Mouse (Mus musculus): Measurements from ENCODE around the gene Tcf3.

DNA sequence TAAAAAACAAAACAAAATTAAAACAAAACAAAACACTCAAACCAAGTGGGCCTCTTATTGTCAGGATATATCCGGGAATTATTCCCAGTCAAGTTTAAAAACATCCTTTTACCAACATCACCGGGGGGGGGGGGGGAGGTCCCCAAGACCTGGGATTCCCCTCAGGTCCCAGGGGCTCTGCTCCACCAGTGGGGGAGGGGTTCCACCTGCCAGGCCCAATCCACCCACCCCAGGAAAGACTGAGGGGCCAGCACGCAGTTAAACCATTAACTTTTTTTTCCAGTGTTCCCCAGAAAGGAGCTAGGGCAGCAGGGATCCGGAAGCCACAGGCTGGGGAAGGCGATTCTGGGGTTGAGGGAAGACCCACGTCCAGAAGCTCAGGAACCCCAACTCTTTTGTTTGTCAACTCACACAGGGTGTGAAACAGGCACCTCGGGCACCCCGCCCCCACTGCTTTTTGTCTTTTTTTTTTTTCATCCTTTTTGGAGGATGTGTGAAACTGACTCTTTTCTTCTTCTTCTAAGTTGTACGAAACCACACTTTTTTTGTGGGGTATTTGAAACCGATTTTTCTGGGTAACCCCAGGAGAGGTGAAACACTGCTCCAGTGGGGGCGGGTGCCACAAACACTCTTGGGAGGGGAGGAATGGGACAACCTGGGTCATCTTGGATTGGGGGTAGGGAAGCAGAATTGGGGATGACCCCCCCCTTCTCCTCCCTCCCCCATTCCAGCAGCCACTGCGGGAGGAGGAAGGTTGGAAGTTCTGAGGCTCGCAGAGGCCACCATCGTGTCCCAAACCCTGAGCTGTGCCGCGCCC lies 1.7 kb downstream of the Tcf3 start:
- TF ChIP-seq POLR2A (IDR thresholded peaks at IDR 0.05; ENCODE audit: insufficient read depth, low read depth, low read length) (no peak), EP300 (IDR thresholded peaks at IDR 0.05; ENCODE audit: insufficient read depth, low read depth, low read length) (no peak)
